Mouse (Mus musculus): ENCODE measurements around the gene Opalin.

- TF ChIP-seq CTCF (conservative IDR thresholded peaks at IDR 0.05; ENCODE audit: insufficient read depth, insufficient read length, low read depth, low read length) (no peak), POLR2A (IDR thresholded peaks at IDR 0.05; ENCODE audit: low read depth, low read length) (no peak)
Measured at GRCm38 (mm10) chr19:41014003-41014402, 62.9 kb downstream of the Opalin start.

Data from kidney, adult 2 months (tissue).